Mouse (Mus musculus) cerebellum, adult 2 months (tissue): ENCODE results near the gene Acox1. TPM values are rescaled to one million over a fixed set of nuclear protein-coding genes. Genes with fewer than 3 reads are reported as not detected.

ENCODE experiments used
- DNase-seq, 2 experiments: peaks; one replicate each; pipeline ENCODE4 v3.0.0; 2021
- H3K27ac ChIP-seq: fragments of 200-500 bp; 2 replicates; pipeline ENCODE4 v1.5.1; 2012; ENCODE audit warnings: low read length, control low read depth, inconsistent platforms; ENCODE audit not compliant: insufficient read depth
- H3K27me3 ChIP-seq: fragments of 200-500 bp; 2 replicates; pipeline ENCODE4 v1.6.1; 2012; ENCODE audit warnings: inconsistent platforms, mild to moderate bottlenecking, low read length, moderate library complexity; ENCODE audit not compliant: control insufficient read depth, insufficient read depth
- H3K4me1 ChIP-seq: fragments of 200-500 bp; 2 replicates; pipeline ENCODE4 v1.6.1; 2011; ENCODE audit warnings: low read length; ENCODE audit not compliant: control insufficient read depth, insufficient read depth
- H3K4me3 ChIP-seq: fragments of 200-500 bp; replicated peaks from 2 replicates; pipeline ENCODE3; 2011; ENCODE audit warnings: mild to moderate bottlenecking, low read depth, low read length, control low read depth; ENCODE audit not compliant: insufficient read depth
- CTCF ChIP-seq: fragments of 200-500 bp; IDR thresholded peaks from 2 replicates; pipeline ENCODE4 v1.5.1; 2011; ENCODE audit warnings: low read depth, mild to moderate bottlenecking, control low read depth, low read length, moderate library complexity, borderline replicate concordance; ENCODE audit not compliant: insufficient read depth
- POLR2A ChIP-seq: fragments of 200-500 bp; IDR thresholded peaks from 2 replicates; pipeline ENCODE4 v1.6.1; 2011; ENCODE audit warnings: low read length, control low read depth, borderline replicate concordance; ENCODE audit not compliant: insufficient read depth
- whole genome bisulfite sequencing: fragments of 180-500 bp; shearing (Covaris S2); methylation state at CpG from one replicate; pipeline ENCODE4 v1.1.7; 2018; 5-methylcytosine and 5-hydroxymethylcytosine counted together
- polyA plus RNA-seq: library from polyadenylated mRNA; depleted of rRNA; stranded (reverse); fragments of >200 nt; gene quantifications from 2 replicates; pipeline ENCODE4 v1.2.3, GENCODE M21; 2012

The Acox1 gene
- polyA plus RNA-seq, 1 experiment: 107 TPM

GRCm38 (mm10) chr11:116174775-116175448 lies 23.9 kb downstream of the Acox1 start:
- TF ChIP-seq CTCF: no peak
- no peak for TF ChIP-seq POLR2A
- 86% methylated on average over 22 of the region's 22 CpGs for WGBS
- Histone ChIP-seq H3K4me1 (no peaks in the 10 kb centered on the region), H3K4me3 (no peak overlapping the region), H3K27me3 (no peaks in the 10 kb centered on the region), H3K27ac (no peak overlapping the region)
- no peak for DNase-seq

GRCm38 (mm10) chr11:116171959-116172358 lies 26.9 kb downstream of the Acox1 start:
- DNase-seq: no peak
- WGBS: 82% methylated on average over 2 of the region's 2 CpGs
- Histone ChIP-seq H3K4me1 (no peaks in the 10 kb centered on the region), H3K27me3 (no peaks in the 10 kb centered on the region), H3K27ac (no peak overlapping the region), H3K4me3 (no peak overlapping the region)
- TF ChIP-seq POLR2A (no peak), CTCF (no peak)

GRCm38 (mm10) chr11:116170003-116170800 lies 28.6 kb downstream of the Acox1 start:
- Histone ChIP-seq H3K4me3 (no peak overlapping the region), H3K27me3 (no peaks in the 10 kb centered on the region), H3K27ac (no peak overlapping the region), H3K4me1 (peaks cover 3% of the 10 kb centered on the region; the same call in 1 of the 2 replicates)
- 85% methylated on average over 5 of the region's 5 CpGs for WGBS
- no peak for TF ChIP-seq POLR2A
- TF ChIP-seq CTCF: no peak
- no peak for DNase-seq

GRCm38 (mm10) chr11:116169214-116169613 lies 29.6 kb downstream of the Acox1 start:
- TF ChIP-seq POLR2A (no peak), CTCF (no peak)
- no peak overlapping the region for H3K4me3 ChIP-seq
- no peak overlapping the region for H3K27ac ChIP-seq
- 82% methylated on average over 3 of the region's 3 CpGs for WGBS
- no peak for DNase-seq
- H3K27me3 ChIP-seq: no peaks in the 10 kb centered on the region
- H3K4me1 ChIP-seq: peaks cover 3% of the 10 kb centered on the region; the same call in 1 of the 2 replicates

DNA sequence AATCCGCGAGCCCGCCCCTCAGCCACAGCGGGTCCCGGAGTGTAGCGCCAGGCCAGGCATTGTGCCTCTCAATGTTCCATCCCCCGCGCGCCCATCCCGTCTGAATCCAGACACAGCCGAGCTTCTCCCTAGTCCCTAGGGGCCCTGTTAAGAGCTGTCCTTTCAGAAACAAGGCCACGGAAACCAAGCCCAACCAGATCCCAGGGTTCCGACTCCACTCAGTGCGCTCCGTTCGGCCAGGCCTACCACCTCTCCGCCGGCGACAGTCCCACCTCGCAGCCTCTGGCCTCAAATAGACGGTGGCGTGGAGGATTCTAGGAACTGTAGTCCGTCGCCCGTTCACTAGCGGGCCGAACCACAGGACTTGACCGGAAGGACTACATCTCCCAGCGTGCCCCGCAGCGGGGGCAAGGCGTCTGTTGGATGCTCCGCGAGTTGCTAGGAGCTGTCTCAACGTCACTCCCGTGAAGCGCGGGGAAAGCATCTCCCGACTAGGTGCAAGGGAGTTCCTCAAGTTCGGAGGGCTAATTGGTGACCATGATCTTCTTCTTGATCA lies 30.9 kb downstream of the Acox1 start, which contains the start of gene Fbf1:
Gene Fbf1 (minus strand): TSS at position 283 of the 556 bp plus-strand sequence.
- Histone ChIP-seq H3K4me3 (peak within 1 kb of the TSS; percentile 76), H3K4me1 (peaks cover 3% of the 10 kb centered on the region), H3K27me3 (no peaks in the 10 kb centered on the region), H3K27ac (peak within 1 kb of the TSS; percentile 28; the same call in 1 of the 2 replicates)
- WGBS: under 1% methylated on average over 40 of the region's 40 CpGs
- DNase-seq: peak; percentile 96 to 98
- TF ChIP-seq POLR2A (peak; percentile 89), CTCF (no peak)

DNA sequence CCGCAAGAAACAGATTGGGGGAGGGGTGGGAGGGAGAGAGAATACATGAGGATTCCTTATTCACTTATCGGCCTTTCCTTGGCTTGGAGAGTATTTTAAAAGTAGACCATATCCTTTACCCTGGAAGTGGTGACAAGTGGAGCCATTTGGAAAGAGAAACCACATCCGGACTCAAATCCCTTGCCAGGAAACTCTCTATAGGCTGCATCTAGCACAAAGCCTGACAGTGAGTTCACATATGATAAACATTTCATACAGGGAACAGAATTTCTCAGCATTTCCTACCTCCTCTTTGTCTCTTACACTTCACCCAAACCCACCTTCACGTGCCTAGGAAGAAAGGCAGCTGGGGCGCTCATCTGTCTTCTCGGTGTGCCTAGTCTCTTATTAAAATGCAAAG lies 31.6 kb downstream of the Acox1 start:
- 7% methylated on average over 6 of the region's 6 CpGs for WGBS
- Histone ChIP-seq H3K4me3 (peak overlapping the region; percentile 76), H3K4me1 (peaks cover 5% of the 10 kb centered on the region), H3K27ac (peak overlapping the region; percentile 28; the same call in 1 of the 2 replicates), H3K27me3 (no peaks in the 10 kb centered on the region)
- DNase-seq: no peak
- TF ChIP-seq POLR2A (no peak), CTCF (no peak)

GRCm38 (mm10) chr11:116163002-116163401 lies 35.8 kb downstream of the Acox1 start:
- no peak for DNase-seq
- Histone ChIP-seq H3K27ac (no peak overlapping the region), H3K27me3 (no peaks in the 10 kb centered on the region), H3K4me1 (peaks cover 6% of the 10 kb centered on the region), H3K4me3 (no peak overlapping the region)
- 10% methylated on average over 9 of the region's 9 CpGs for WGBS
- TF ChIP-seq POLR2A (no peak), CTCF (no peak)
